Mouse (Mus musculus) adrenal gland, postnatal 0 days (tissue): ENCODE data around the gene Sorcs3. TPM values are rescaled to one million over a fixed set of nuclear protein-coding genes. Genes with fewer than 3 reads are reported as not detected.

Experiments
- polyA plus RNA-seq: library from polyadenylated mRNA; unstranded; fragments of >200 nt; fragmentation: Nextera tagmentation; extraction: Ambion mirVana; gene quantifications from 2 replicates; pipeline ENCODE4 v1.2.1, GENCODE M21; 2015

Sorcs3 gene
- 0.06 and 0.14 TPM in 2 replicates for polyA plus RNA-seq

GRCm38 (mm10) chr19:48205929-48206814 is at the start of gene Sorcs3:
Sorcs3 (plus strand) TSS chr19:48206025.

